Mouse (Mus musculus) activated CD4-positive, CD25-positive, alpha-beta regulatory T cell, adult 9 weeks (primary cell): ENCODE measurements around the gene Gdf2. TPM values are rescaled to one million over a fixed set of nuclear protein-coding genes. Genes with fewer than 3 reads are reported as not detected.

Experiments
- polyA plus RNA-seq: library from polyadenylated mRNA; unstranded; fragments of 100-300 nt; shearing (Covaris generic); gene quantifications from one replicate; pipeline ENCODE4 v1.2.1, GENCODE M21; 2017

The Gdf2 gene
- not detected for polyA plus RNA-seq

DNA sequence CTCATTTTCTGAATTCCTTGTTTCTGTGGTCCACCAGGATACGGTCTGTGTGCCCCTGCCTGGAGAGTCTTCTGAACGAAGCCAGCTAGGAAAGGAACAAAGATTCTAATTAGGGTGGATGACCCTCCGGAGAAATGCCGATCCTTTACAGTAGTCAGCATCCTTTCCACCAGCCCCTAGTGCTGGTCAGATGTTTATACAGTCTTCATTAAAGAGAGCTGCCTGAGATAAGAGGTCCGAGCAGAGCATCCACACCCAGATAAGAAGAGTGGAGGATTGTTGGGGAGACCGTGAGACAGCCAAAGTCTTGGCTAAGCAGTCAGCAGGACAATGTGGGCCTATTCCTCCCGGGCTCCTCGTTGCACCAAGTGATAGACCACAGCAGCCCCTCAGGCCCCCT is at the start of gene Gdf2:
Gene Gdf2 (plus strand): TSS at position 301 of the 400 bp plus-strand sequence.

DNA sequence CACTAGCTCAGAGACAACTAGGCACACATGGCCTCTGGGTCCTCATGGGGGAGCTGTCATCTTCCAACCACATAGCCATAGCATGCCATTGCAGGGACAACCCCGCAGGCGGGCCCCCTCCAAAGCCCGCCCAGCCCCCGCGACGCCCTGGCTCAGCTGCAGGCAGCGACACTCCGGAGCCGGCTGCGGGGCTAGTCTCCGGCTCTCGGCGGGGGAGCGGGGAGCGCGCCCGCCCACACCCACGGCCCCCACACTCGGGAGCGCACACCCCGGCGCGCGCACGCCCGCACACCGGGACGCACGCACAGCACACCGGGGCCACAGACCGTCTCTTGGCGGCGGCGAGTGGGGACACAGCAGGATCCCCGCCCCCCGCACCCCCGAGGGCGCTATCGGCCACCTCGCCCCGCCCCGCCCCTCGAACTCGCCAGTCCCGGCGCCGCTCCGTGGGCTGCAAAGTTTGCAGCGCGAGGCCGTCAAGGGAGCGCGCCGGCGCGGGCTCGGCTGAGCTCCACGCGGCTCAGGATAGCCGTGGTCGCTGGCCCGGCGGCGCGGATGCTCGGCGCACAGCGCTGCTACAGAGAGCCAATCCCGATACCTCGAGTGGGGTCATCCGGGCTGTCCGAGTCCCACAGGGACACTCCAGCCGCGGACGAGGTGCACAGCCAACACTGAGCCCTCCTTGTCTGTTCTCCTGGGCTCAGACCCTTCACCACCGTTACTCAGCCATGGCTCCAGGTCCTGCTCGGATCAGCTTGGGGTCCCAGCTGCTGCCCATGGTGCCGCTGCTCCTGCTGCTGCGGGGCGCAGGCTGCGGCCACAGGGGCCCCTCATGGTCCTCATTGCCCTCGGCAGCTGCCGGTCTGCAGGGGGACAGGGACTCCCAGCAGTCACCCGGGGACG is 17.4 kb upstream of the Gdf2 start, which contains the start of gene Gdf10:
Gene Gdf10 (plus strand): TSS at position 420 of the 903 bp plus-strand sequence.

DNA sequence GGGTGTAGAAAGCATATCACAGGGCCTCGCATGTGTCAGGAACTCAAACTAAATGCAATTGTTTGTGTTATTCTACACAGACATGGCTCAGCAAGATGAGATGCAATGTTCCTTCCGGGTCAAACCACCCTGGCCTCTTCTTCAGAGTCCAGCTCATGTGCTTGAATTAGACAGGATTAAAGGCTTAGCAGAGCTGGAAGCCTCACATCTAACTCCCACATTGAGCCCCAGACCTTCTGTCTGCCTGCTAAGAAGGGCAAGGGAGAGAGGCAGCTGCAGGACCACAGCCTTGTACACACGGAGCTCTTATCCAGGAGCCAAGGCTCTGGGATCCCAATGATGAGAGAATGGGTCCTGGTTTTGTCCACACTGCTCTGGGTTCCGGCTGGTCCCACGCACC is 12.9 kb downstream of the Gdf2 start, which contains the start of gene Rbp3:
Gene Rbp3 (plus strand): TSS at position 243 of the 400 bp plus-strand sequence.

GRCm38 (mm10) chr14:33978604-33979059 is 37.8 kb downstream of the Gdf2 start, which contains the start of gene Zfp488:
TSS of gene Zfp488 (minus strand) at chr14:33978764.

Other genes with a start within 250 kb of the Gdf2 start
- gene Gdf10, start 17.5 kb upstream of the Gdf2 start, polyA plus RNA-seq, result not detected
- not detected for gene Rbp3, start 13.0 kb downstream of the Gdf2 start, polyA plus RNA-seq
- gene Zfp488, start 37.7 kb downstream of the Gdf2 start, polyA plus RNA-seq, result not detected
- gene Gm30083, start 74.1 kb downstream of the Gdf2 start, polyA plus RNA-seq, result not detected
- gene Gm5460, start 75.7 kb downstream of the Gdf2 start, polyA plus RNA-seq, result not detected
- not detected for gene Antxrl, start 111.7 kb downstream of the Gdf2 start, polyA plus RNA-seq
- gene Anxa8, start 144.9 kb downstream of the Gdf2 start, polyA plus RNA-seq, result not detected
- gene A630023A22Rik, start 161.7 kb downstream of the Gdf2 start, polyA plus RNA-seq, result not detected
- gene Npy4r, start 211.4 kb downstream of the Gdf2 start, polyA plus RNA-seq, result not detected